Mouse (Mus musculus): ENCODE measurements around the gene Chrd. TPM values are rescaled to one million over a fixed set of nuclear protein-coding genes. Genes with fewer than 3 reads are reported as not detected.
A peak's percentile ranks its signal among the peaks of the same experiment; 100 is the strongest.

Chrd gene
- polyA plus RNA-seq, 1 experiment, result 0.63 TPM

GRCm38 (mm10) chr16:20701729-20702521, 31.0 kb upstream of the Chrd start:
- Histone ChIP-seq H3ac (ENCODE audit: control insufficient read depth, insufficient read length, low read depth) (no peak overlapping the region), H3K4me3 (ENCODE audit: insufficient read depth, poor library complexity, severe bottlenecking) (no peak overlapping the region), H3K36me3 (ENCODE audit: control insufficient read depth, insufficient read depth) (no peaks in the 10 kb centered on the region), H3K79me2 (ENCODE audit: control insufficient read depth, insufficient read depth) (no peaks in the 10 kb centered on the region), H3K27me3 (ENCODE audit: control insufficient read depth, insufficient read depth, insufficient read length) (no peaks in the 10 kb centered on the region), H3K79me3 (ENCODE audit: low read depth) (no peaks in the 10 kb centered on the region)
- TF ChIP-seq MYOD1 (IDR thresholded peaks at IDR 0.05; ENCODE audit: control insufficient read depth, insufficient read length, low read depth) (peak; percentile 4), MAX (IDR thresholded peaks at IDR 0.05) (no peak)

- Histone ChIP-seq H3K4me3 (ENCODE audit: insufficient read depth, poor library complexity, severe bottlenecking) (no peak overlapping the region), H3K27me3 (ENCODE audit: control insufficient read depth, insufficient read depth, insufficient read length) (no peaks in the 10 kb centered on the region), H3ac (ENCODE audit: control insufficient read depth, insufficient read length, low read depth) (peak overlapping the region; percentile 24), H3K79me2 (ENCODE audit: control insufficient read depth, insufficient read depth) (no peaks in the 10 kb centered on the region), H3K79me3 (ENCODE audit: low read depth) (no peaks in the 10 kb centered on the region), H3K36me3 (ENCODE audit: control insufficient read depth, insufficient read depth) (no peaks in the 10 kb centered on the region)
- TF ChIP-seq MAX (IDR thresholded peaks at IDR 0.05) (no peak), FOSL1 (IDR thresholded peaks at IDR 0.05; ENCODE audit: insufficient read depth, low read length, poor library complexity, severe bottlenecking) (no peak), USF1 (IDR thresholded peaks at IDR 0.05; ENCODE audit: low read depth) (no peak), CTCF (IDR thresholded peaks at IDR 0.05; ENCODE audit: control insufficient read depth, insufficient read depth, insufficient read length) (no peak), MYOD1 (IDR thresholded peaks at IDR 0.05; ENCODE audit: control insufficient read depth, insufficient read length, low read depth) (no peak), MYOG (IDR thresholded peaks at IDR 0.05; ENCODE audit: control insufficient read depth, extremely low read depth, insufficient read length) (no peak), CEBPB (IDR thresholded peaks at IDR 0.05; ENCODE audit: low read depth) (no peak)
These were observed 30.4 kb upstream of the Chrd start for GRCm38 (mm10) chr16:20702522-20702893.

- no peak overlapping the region for H3K4me3 ChIP-seq (ENCODE audit: insufficient read depth, poor library complexity, severe bottlenecking)
- H3K36me3 ChIP-seq (ENCODE audit: control insufficient read depth, insufficient read depth), result no peaks in the 10 kb centered on the region
- no peaks in the 10 kb centered on the region for H3K79me3 ChIP-seq (ENCODE audit: low read depth)
- TF ChIP-seq CTCF (IDR thresholded peaks at IDR 0.05; ENCODE audit: control insufficient read depth, insufficient read depth, insufficient read length), result no peak
- no peak for TF ChIP-seq MAX (IDR thresholded peaks at IDR 0.05)
- TF ChIP-seq FOSL1 (IDR thresholded peaks at IDR 0.05; ENCODE audit: insufficient read depth, low read length, poor library complexity, severe bottlenecking), result no peak
- TF ChIP-seq MYOG (IDR thresholded peaks at IDR 0.05; ENCODE audit: control insufficient read depth, extremely low read depth, insufficient read length), result no peak
- TF ChIP-seq USF1 (IDR thresholded peaks at IDR 0.05; ENCODE audit: low read depth), result no peak
- no peak for TF ChIP-seq CEBPB (IDR thresholded peaks at IDR 0.05; ENCODE audit: low read depth)
- no peaks in the 10 kb centered on the region for H3K79me2 ChIP-seq (ENCODE audit: control insufficient read depth, insufficient read depth)
- no peak overlapping the region for H3ac ChIP-seq (ENCODE audit: control insufficient read depth, insufficient read length, low read depth)
- no peaks in the 10 kb centered on the region for H3K27me3 ChIP-seq (ENCODE audit: control insufficient read depth, insufficient read depth, insufficient read length)
These were observed 29.9 kb upstream of the Chrd start for GRCm38 (mm10) chr16:20703071-20703470.

- Histone ChIP-seq H3K79me2 (ENCODE audit: control insufficient read depth, insufficient read depth) (no peaks in the 10 kb centered on the region), H3ac (ENCODE audit: control insufficient read depth, insufficient read length, low read depth) (no peak overlapping the region), H3K36me3 (ENCODE audit: control insufficient read depth, insufficient read depth) (no peaks in the 10 kb centered on the region), H3K79me3 (ENCODE audit: low read depth) (no peaks in the 10 kb centered on the region), H3K27me3 (ENCODE audit: control insufficient read depth, insufficient read depth, insufficient read length) (no peaks in the 10 kb centered on the region), H3K4me3 (ENCODE audit: insufficient read depth, poor library complexity, severe bottlenecking) (no peak overlapping the region)
- TF ChIP-seq MAX (IDR thresholded peaks at IDR 0.05) (no peak), CTCF (IDR thresholded peaks at IDR 0.05; ENCODE audit: control insufficient read depth, insufficient read depth, insufficient read length) (no peak), MYOG (IDR thresholded peaks at IDR 0.05; ENCODE audit: control insufficient read depth, extremely low read depth, insufficient read length) (no peak), USF1 (IDR thresholded peaks at IDR 0.05; ENCODE audit: low read depth) (no peak), FOSL1 (IDR thresholded peaks at IDR 0.05; ENCODE audit: insufficient read depth, low read length, poor library complexity, severe bottlenecking) (no peak), CEBPB (IDR thresholded peaks at IDR 0.05; ENCODE audit: low read depth) (no peak), MYOD1 (IDR thresholded peaks at IDR 0.05; ENCODE audit: control insufficient read depth, insufficient read length, low read depth) (no peak)
These were observed 29.1 kb upstream of the Chrd start for GRCm38 (mm10) chr16:20703699-20704400.

- H3K79me3 ChIP-seq (ENCODE audit: low read depth), result no peaks in the 10 kb centered on the region
- H3K36me3 ChIP-seq (ENCODE audit: control insufficient read depth, insufficient read depth), result no peaks in the 10 kb centered on the region
- no peak overlapping the region for H3ac ChIP-seq (ENCODE audit: control insufficient read depth, insufficient read length, low read depth)
- H3K79me2 ChIP-seq (ENCODE audit: control insufficient read depth, insufficient read depth), result no peaks in the 10 kb centered on the region
- H3K4me3 ChIP-seq (ENCODE audit: insufficient read depth, poor library complexity, severe bottlenecking), result no peak overlapping the region
- TF ChIP-seq FOSL1 (IDR thresholded peaks at IDR 0.05; ENCODE audit: insufficient read depth, low read length, poor library complexity, severe bottlenecking) (no peak), MYOG (IDR thresholded peaks at IDR 0.05; ENCODE audit: control insufficient read depth, extremely low read depth, insufficient read length) (no peak), USF1 (IDR thresholded peaks at IDR 0.05; ENCODE audit: low read depth) (no peak), CEBPB (IDR thresholded peaks at IDR 0.05; ENCODE audit: low read depth) (no peak), MYOD1 (IDR thresholded peaks at IDR 0.05; ENCODE audit: control insufficient read depth, insufficient read length, low read depth) (no peak), CTCF (IDR thresholded peaks at IDR 0.05; ENCODE audit: control insufficient read depth, insufficient read depth, insufficient read length) (no peak)
- H3K27me3 ChIP-seq (ENCODE audit: control insufficient read depth, insufficient read depth, insufficient read length), result no peaks in the 10 kb centered on the region
These were observed 27.1 kb upstream of the Chrd start for GRCm38 (mm10) chr16:20705786-20706185.
